Mouse (Mus musculus): ENCODE results near the gene Tbx4.

DNA sequence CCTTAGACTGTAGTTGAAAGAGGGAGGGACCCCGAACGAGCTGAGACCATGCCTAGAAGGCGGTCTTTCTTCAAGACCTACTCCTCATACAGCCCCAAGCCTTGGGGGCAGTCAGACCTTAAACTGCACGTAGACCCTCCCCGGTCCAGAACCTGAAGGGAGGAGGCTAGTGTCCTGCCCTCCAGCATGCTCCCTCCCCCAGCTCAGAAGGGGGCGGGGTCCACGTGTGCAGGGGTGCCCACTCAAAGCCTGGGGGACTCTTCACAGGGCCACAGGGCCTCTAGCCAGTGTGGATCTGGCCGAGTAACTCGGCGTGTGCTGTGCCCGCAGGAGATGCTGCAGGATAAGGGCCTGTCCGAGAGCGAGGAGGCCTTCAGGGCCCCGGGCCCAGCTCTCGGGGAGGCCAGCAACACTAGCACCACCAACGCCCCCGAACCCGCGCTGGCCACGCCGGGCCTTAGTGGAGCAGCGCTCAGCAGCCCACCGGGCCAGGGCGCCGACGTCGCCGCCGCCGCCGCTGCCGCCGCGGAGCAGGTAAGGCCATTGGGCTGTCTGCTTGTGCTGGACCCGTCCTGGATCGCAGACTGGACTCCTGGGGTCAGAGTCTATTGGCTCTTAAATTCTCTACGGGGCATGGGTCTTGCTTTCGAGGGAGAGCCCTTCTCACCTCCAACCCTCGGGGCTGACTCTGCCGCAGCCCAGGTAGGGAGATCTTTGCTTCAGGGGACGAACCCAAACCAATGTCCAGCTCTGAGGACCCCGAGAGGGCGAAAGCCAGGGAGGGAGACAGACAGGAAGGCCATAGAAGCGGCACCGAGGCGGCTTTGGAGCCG lies 3.7 kb downstream of the Tbx4 start:
- TF ChIP-seq CTCF (IDR thresholded peaks at IDR 0.05; ENCODE audit: low read depth, low read length): no peak
- no peak for TF ChIP-seq TAL1 (conservative IDR thresholded peaks at IDR 0.05; ENCODE audit: low read depth, low read length)
- TF ChIP-seq GATA1 (IDR thresholded peaks at IDR 0.05; ENCODE audit: borderline replicate concordance, low read length): no peak
- TF ChIP-seq POLR2AphosphoS5 (IDR thresholded peaks at IDR 0.05; ENCODE audit: insufficient replicate concordance, low read depth, low read length): no peak
- TF ChIP-seq GATA2 (IDR thresholded peaks at IDR 0.05; ENCODE audit: borderline replicate concordance, low read depth, low read length): no peak

Data from G1E (cell line).